Mouse (Mus musculus): ENCODE measurements at regions not wholly inside any gene's neighbourhood (a gene's known extent, or its start where the extent isn't known, plus 50 kb on each side); places are given as distances from the start of the nearest gene placed in this dataset.

DNA sequence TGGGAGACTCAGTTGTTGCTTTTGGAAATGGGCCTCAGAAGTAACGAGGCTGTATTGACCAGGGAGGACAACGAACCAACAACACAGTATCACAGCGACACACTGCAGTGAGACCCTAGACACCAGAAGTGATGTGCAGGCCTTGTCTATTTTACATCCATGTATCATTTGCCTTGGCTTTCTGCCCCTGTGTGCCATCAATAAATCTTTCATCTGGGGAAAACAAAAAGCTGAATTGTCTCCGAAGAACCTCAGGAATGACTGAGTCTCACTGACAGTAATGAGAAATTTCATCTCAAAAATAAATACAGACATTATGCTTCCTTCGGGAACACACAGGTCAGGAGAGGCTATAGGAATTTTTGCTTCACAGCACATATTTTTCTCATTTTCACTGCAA is 68.7 kb upstream of the Tnfsf11 start:
- ATAC-seq (replicated peaks; ENCODE audit: low read depth, poor library complexity, severe bottlenecking), result no peak

- no peak for ATAC-seq (replicated peaks; ENCODE audit: low read depth, poor library complexity, severe bottlenecking)
Measured at GRCm38 (mm10) chr14:78375746-78376495, 68.1 kb upstream of the Tnfsf11 start.

- peak; percentile 47; the same call in 1 of the 2 replicates for ATAC-seq (replicated peaks; ENCODE audit: low read depth, poor library complexity, severe bottlenecking)
Measured at GRCm38 (mm10) chr14:78372102-78372501, 64.3 kb upstream of the Tnfsf11 start.

- ATAC-seq (replicated peaks; ENCODE audit: low read depth, poor library complexity, severe bottlenecking), result no peak
Measured at GRCm38 (mm10) chr14:78368881-78369280, 61.0 kb upstream of the Tnfsf11 start.

- no peak for ATAC-seq (replicated peaks; ENCODE audit: low read depth, poor library complexity, severe bottlenecking)
Measured at GRCm38 (mm10) chr14:78364822-78365221, 57.0 kb upstream of the Tnfsf11 start.

DNA sequence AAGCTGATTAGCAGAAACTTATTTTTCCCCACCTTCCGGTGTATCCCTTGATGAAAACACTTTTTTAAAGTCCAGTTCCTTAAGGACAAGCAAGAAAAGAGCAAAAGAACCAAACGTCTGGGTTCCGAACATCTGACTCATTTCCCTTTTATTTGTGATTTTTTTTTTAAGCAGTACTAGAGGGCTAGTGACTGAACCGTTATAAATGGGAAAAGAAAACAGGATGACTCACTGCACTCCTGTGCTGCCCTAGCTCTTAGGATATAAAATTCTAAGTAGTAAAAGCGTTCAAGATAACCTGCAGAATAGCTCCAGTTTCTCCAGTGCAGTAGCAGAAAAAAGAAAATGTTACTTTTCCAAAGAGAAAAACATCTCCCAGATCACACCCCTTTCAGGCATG is 55.3 kb upstream of the Tnfsf11 start:
- no peak for ATAC-seq (replicated peaks; ENCODE audit: low read depth, poor library complexity, severe bottlenecking)
